Mouse (Mus musculus): ENCODE measurements at regions not wholly inside any gene's neighbourhood (a gene's known extent, or its start where the extent isn't known, plus 50 kb on each side); places are given as distances from the start of the nearest gene placed in this dataset.

DNA sequence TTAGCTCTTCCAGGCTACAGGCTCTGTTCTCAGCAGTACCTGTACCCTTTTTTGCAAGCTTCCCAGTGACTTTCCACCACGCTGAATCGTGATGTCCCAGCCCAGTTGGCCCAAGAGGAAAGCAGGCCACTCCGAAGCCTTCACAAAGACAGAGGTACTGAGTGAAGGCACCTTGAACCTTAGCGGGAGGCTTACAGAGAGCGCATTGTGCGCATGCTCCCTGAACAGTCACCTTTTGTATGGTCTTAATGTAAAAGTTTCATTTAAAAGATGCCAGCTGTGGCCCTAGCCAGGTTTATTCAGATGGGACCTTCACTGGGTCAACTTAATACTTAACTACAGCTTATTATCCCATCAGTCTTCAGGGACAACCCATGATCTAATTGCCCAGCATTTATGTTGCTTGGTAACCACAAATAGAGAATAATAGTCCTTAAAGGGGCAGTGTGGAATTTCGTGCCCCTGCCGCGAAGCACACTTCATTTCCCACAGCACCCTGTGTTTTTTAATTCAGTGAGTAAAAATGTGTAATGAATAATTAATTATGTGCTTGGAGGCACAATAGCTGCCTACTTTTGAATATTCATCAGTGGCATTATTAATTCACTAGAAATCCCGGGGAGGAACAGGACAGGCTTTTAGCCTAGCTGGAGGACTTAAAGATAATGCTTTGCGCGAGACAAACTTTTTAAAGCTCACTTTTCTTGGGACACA lies 111.3 kb upstream of the Vrk1 start:
- DNase-seq (ENCODE audit: low spot score in 2 of 2): no peak

DNA sequence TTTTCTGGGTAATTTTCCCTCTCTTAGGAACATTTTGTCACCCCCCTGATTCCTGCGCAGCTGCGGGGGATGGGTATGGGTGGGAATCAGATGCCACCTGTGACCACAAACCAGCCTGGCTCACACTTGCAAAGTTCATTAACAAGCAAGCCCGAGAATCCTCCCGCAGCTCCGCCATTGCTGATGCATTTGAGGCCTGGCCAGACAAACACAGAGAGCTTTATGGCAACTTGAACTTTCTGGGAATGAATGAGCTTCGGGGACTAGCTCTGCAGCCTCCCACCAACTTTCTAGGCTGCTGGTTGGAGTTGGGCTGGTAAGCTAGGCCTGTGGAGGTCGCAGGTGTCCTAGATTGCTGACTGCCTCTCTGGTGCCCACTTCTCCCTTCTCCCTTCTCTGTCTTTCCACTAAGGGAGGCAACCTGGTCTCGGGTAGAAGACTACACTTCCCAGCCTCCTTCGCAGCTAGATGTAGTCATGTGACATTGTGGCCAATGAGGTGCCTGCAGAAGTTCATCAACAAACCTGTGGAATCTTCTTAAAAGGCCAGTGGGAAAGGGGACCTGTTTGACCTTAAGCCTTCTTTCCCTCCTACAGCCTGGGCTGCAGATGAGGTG lies 110.6 kb upstream of the Vrk1 start:
- no peak for DNase-seq (ENCODE audit: low spot score in 2 of 2)

DNA sequence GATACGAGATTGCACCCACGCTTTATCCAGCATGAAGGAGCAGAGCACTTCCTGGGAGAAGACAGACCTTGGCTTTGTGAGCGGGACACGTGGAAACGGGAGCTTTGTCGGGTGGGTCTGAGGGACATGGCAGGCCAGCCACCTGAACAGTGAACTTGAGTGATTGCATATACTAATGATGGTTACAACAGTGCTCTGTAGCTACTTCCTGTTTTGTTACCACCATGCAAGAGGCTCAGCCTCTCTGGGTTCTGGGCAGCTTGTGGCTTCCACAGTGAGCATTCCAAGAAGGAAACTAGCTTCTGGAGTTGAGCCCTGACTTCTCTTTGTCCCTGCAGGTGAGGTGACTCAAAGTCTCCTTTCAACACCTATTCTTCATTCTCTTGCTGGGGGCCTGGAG lies 109.5 kb upstream of the Vrk1 start:
- DNase-seq (ENCODE audit: low spot score in 2 of 2): no peak

DNA sequence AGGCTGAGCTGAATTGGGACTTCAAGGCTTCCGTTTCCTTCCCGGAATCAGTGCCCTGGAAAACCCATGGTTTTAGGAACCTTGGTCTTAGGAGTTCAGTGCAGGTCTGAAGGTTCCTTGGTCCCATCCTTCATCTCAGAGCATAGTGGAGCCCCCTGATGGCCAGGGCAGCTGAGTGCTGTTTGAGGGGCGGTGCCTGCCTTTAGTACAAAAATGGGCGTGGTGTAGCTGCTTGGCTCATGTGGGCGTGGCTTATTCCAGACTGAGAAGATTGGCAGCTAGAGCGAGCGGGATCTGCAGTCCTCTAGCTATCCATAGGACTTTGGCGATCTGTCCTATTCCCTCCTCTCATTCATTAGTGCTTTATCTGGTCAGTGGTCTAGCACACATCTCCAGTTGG lies 107.0 kb upstream of the Vrk1 start:
- DNase-seq (ENCODE audit: low spot score in 2 of 2): no peak

DNA sequence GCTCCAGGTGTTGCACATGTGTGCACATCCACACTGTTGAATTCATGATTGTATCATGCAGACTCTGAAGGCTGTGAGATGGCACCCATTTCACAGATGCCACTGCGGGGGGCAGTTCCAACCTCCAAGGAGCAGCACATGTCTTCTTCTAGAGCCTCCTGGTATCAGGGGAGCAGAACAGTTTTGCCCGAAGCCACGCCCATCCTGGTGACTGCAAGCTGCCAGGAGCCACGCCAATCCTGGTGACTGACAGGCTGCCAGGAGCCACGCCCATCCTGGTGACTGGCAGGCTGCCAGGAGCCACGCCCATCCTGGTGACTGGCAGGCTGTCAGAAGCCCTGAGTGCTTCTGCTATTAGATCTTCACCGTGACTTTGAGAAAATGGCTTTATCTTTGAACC lies 103.4 kb upstream of the Vrk1 start:
- peak; percentile 12 to 24 for DNase-seq (ENCODE audit: low spot score in 2 of 2)

DNA sequence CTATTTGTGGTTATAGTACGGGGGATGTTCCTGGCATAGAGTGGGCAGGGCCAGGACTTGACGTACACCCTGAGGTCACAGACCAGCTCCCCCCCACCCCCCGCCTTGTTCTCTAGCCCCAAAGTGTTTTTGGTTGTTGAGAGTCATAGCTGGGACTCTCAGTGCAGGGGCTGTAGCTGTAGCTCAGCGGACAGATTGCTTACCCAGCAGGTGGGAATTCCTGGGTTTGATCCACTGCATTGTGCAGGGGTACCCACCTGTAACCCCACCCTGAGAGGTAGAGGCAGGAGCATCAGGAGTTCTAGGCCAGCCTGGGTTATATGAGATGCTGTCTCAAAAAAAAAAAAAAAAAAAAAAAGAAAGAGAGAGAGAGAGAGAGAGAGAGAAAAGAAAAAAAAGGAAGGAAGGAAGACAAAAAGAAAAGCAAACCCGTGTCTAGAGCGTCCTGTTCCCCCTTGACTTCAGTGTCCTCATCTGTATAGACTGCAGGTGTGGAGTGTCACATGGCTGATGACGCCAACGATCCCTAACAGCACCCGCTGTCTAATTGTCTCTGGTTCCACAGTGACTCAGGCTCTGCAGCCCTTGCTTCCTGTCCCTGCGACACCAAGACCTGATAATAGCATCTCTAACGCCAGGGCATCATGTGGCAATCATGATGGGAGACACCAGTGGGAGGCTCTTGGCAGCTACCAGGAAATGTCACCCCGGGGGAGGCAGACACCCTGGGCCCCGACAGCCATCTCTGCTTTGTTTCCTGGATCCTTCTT lies 102.0 kb upstream of the Vrk1 start:
- DNase-seq (ENCODE audit: low spot score in 2 of 2): no peak

DNA sequence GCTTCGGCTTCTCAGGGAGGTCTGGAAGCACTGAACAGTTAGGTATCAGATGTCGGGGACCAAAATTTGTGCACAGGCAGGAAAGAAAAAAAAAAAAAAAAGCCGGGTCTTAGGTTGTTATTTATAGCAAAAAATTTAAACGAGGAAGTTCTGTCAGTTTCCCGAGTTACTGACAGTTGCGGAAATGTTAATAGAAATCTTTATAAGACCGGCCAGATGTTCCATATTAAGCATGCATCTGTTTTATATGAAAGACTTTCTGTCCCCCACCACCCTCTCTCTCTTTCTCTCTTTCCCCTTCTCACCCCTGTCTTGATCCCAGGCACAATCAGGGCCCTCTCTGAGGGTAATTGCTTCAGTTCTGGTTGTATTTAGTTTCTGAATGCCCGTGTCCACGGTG lies 98.5 kb upstream of the Vrk1 start:
- no peak for DNase-seq (ENCODE audit: low spot score in 2 of 2)

DNA sequence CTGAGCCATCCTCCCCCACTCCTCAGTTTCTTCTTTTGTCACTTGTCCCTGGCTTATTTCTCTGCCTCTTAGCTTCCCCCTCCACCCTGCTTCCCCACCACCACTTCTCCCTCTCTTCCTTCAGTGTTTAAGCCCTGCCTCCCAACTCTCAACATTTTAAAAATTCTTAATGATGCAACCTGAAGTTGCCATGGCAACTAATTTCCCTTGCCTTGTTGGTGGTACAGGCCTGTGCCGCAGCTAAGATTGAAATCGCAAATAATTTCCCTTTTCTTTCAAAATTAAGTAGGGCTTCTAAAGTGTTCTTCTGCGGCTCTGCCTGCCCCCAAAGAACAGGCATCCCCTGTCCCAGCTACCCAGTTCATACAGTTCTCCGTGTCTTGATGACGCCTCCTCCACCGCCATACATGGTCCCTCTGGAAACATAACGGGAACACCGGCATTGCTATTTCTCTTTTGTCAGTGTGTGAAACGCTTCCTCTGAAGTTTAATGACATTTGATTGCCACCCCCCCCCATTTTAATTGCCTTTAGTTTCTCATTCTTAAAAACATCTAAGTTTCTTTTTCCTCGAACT lies 92.6 kb upstream of the Vrk1 start:
- DNase-seq (ENCODE audit: low spot score in 2 of 2): no peak

DNA sequence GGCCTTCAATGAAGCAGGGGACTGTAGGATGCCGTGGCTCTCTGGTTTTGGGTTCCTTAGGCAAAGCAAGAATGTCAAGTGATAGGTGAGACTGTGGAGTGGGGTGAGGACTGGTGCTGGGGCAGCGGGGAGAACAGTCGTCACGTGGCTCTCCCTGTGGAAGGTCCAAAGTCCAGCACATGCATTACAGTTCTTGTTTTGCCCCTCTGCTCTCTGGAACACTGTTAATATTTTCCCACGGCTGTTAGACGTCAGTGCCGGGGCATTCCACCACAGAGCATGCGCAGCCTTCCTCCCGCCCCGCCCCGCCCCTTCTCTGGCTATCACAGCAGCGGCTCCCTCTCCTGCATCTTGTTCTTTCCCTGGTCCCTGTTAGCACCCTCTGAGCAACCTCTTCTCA lies 91.3 kb upstream of the Vrk1 start:
- DNase-seq (ENCODE audit: low spot score in 2 of 2): no peak

DNA sequence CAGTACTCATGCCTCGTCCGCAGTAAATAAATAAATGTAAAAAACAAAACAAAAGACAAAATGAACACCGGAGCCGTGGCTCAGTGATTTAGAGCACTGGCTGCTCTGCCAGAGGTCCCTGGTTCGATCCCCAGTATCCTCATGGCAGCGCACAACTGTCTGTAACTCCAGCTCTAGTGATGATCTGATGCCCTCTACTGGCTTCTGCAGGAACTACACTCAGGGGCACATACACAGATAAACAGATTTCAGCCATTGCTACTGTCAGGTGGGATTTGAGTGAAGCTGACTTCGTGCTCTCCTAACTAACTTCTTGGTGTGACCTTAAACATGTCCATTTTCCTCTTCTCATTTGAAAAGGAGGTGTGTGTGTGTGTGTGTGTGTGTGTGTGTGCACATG lies 82.8 kb upstream of the Vrk1 start:
- no peak for DNase-seq (ENCODE audit: low spot score in 2 of 2)

DNA sequence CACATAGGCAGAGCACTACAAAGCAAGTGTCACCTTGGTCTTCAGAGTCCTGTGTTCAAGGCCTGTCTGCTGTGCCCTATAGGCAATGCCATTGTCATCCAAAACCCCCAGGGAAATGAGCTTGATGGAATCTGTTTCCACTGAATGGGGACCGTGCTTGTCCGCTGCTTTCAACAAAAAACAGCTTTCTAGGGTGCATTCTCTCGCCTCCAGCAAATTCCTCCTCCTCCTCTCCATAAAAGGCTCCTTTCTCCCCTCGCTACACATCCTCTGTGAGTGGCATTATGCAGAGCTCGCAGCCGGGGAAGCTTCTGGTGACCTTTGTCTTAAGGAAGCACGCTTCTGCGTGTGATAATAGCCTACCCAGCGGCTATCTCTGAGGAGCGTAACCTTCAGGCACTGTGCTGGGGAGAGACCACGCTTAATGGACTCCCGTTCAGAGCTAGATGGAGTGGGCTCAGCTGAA lies 80.5 kb upstream of the Vrk1 start:
- no peak for DNase-seq (ENCODE audit: low spot score in 2 of 2)

DNA sequence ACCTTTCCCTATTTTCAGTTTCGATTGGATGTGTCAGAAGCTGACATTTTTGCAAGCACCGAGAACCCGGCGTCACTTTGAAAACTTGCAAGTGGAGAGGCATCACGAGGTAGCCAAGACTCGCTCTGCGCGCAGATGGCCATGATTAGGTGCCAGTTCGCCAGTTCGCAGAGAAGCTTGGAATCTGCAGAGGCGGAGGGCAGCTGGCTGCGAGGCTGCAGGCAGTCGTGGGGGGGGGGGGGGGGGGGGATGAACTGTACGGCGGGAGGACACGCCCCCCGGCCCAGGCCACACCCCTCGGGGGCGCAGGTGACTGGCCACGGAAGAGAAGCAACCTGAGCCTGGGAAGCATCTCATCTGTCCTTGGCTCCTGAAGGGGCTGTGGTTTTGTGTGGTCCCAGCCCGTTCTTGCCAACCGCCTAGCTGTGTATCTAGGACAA lies 74.6 kb upstream of the Vrk1 start:
- no peak for DNase-seq (ENCODE audit: low spot score in 2 of 2)

DNA sequence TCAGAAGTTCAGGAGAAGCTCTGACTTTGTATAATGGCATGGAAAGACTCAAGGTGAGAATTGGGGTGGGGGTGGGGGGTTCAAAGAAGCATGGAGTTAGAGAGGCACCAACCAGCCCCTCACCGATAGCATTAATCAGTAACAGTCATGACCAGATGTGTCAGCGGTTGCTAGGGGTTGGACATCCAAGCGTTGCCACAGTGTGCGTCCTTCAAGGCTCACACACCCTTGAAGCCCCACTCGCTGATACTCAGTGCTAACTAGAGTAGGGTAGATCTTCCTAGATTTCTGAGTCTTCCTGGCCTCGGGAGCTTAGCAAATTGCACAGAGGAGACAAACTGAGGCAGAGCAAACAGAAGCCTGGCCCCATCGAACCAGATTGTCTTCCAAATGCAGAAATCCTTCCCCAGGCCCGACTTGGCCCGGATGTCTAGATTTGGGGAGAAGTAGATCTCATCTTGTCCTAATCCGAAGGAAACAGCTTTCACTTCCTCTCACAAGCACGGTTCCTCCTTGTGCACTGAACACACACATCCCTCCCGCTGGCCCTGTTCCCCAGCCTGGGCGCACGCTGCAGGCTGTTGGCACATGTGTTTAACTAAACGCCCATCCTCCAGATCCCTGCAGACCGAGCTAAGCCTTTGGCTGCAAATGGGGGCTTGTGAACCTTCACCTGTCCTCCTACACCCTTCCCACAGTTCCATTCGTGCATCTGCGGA lies 73.1 kb upstream of the Vrk1 start:
- peak in 1 of 2 experiments; percentile 11 for DNase-seq (ENCODE audit: low spot score in 2 of 2)

DNA sequence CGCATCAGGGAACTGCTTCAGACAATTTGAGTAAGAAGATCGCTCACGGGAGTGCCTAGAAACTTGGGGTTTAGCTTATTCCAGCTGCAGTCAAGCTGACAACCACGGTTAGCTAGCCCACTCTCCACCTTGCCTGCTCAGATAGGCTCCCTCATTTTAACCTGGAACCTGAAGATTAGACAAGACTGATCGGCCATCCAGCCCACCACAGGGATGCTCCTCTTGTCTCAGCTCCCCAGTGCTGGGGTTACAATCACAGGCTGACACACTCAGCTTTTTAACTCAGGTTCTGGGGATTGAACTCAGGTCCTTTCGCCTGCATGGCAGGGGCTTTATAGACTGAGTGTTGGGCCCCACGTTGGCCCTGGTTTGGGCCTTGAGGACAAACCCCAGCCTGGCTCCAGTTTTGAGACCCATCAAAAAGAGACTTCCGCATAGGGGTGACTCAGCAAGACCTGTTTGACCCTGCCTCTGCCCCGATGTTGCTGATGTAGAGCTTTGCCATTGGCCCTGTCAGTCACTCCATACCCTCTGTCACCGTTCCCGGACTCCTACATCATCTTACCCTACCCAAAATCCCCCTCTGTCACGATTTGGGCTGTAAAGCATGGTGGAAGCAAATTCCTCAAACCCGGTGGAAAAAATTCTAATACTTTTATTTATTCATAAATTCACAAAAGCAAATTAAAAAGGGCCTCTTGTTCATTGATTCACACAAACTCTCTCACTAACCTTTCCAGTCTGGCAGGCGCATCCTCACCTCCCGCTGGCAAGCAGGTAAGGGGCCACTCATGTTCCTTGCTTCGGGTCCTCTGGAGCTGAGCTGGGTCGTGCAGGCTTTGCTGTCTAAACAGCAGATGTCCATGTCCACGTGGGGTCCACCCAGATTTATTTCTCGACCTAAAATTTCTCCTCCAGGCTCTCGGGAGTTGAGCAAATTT lies 67.6 kb upstream of the Vrk1 start:
- DNase-seq (ENCODE audit: low spot score in 2 of 2): no peak

DNA sequence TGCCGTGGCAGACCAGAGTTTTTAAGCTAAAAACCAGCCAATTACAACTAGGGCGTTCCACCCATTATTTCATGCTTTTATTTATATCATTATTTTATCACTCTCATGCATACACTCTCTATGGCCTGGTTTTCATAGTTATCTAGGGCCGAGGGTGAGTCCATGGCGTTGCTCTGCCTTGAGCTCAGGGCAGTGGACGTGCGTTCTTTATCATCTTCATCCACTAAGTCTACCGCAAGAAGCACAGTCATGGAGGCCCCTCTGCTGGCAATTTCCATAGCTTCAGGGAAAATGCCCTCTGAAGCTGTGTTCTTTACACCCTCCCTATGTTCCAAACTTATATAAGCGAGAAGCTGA lies 67.0 kb upstream of the Vrk1 start:
- no peak for DNase-seq (ENCODE audit: low spot score in 2 of 2)

DNA sequence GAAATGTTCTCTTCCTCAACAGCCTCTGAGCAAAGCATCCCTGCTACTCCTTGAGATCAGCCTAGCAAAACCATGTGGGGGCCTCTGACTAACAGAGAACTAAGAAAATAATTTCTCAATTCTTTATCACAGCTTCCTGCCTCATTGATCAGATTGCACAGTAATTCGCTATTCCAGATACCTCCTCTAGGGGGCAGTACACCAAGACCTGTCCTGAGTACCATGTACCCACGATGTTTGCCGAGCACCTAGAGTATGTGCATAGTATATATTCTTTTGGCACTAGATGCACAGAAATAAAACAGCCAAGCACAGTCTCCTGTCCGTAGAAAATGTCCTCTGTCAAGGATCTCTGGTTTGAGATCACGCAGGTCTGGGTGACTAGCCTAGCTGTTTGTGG lies 62.7 kb upstream of the Vrk1 start:
- no peak for DNase-seq (ENCODE audit: low spot score in 2 of 2)

DNA sequence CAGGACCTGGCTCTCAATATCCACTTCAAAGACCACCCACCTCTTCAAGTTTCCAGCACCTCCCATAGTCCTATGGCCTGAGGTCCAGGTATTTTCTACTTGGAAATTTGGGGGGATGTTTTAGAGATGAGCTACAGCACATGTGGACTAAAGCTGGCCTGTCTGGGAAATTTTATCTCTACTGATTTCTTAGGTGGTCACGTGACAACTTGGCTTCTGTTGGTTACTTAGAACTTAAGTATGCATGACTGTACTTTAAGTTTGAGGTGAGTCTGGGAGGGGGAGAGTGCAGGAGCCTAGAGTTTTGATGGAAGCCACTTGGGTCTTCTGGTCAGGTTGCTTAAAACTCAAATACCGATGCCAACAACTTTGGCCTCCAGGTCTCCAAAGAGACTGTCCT lies 61.7 kb upstream of the Vrk1 start:
- DNase-seq (ENCODE audit: low spot score in 2 of 2): no peak

DNA sequence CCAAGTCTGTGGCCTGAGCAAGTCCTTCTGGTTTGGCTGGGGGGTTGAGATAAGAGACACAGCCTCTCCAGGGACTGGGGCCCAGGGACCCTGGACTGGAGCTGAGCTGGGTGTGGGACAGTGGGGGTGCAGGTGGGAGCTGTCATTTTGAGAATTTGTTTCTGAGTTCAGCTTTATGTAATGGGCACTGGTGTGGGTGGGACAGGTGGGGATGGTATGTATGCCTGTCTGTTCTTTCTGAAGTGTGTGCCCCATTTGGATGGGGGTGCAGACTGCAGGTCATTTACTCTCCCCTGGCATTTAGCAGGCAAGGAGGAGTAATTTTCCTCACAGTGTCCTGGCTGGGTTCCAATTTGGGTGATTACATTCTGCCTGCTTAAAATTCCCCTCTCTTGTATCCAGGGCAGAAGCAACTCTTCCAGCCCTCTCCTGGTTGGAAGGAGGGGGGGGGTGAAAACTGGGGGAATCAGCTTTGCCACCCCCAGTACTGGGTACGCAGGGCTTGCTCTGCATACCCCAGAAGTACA lies 54.2 kb upstream of the Vrk1 start:
- DNase-seq (ENCODE audit: low spot score in 2 of 2): no peak

DNA sequence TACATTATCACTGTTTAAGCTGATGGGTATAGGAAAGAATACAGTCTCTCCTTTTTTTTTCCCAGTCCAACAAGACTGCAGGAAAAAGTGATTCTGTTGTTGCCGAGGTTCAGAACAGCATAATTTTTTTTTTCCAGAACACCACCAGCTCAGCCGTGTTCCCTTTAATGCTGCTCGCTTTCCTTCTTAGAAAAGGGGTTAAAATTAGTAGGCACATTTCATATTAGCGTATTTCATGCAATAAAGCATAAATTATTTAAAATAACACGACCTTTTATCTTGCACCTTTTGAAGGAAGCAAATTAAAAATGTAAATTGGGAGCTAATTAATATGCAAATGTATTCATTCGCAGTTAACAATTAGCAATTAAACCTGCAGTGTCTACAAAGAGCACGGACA lies 50.3 kb upstream of the Vrk1 start:
- DNase-seq (ENCODE audit: low spot score in 2 of 2): no peak
